Mouse (Mus musculus): Measurements from ENCODE around the gene Styxl1. TPM values are rescaled to one million over a fixed set of nuclear protein-coding genes. Genes with fewer than 3 reads are reported as not detected.
A peak's percentile ranks its signal among the peaks of the same experiment; 100 is the strongest.

The Styxl1 gene
- polyA plus RNA-seq, 1 experiment = 0.57 TPM

DNA sequence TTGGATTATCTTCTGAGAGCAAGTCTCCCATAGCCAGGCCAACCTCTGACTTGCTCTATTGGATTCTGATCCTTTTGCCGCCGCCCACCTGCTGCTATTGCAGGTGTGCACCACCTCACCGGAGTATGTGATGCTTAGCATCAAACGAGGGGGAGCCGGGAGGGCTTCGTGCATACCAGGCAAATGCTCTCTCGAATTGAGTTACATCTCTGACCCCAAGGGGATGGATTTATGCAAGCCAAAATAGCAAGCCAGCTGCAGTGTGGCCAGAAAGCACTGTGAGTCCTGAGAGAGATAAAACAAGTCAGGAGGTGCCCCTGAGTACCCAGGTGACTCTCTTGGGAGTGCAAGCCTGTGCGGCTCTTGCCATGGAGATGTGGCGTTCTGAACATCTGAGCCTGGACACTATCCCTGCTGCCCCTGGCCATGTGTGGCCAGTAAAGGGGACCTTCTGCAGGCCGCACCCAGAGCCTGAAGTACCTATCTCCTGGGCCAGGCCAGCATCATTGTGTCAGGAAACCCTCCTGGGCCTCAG lies 58.5 kb downstream of the Styxl1 start:
- Histone ChIP-seq H3K36me3 (ENCODE audit: control insufficient read depth, insufficient read depth, low read length) (peaks cover 12% of the 10 kb centered on the region; the same call in 1 of the 2 replicates), H3K27ac (ENCODE audit: control insufficient read depth, insufficient read depth, low read length) (no peak overlapping the region), H3K4me3 (ENCODE audit: control insufficient read depth, insufficient read depth, low read length) (no peak overlapping the region), H3K27me3 (ENCODE audit: control insufficient read depth, insufficient read depth, low read length) (no peaks in the 10 kb centered on the region), H3K4me1 (replicated peaks; ENCODE audit: control insufficient read depth, insufficient read depth, low read length) (no peaks in the 10 kb centered on the region)
- no peak for TF ChIP-seq POLR2A (IDR thresholded peaks at IDR 0.05; ENCODE audit: control insufficient read depth, extremely low read depth, insufficient read depth, low read length, poor library complexity)
- TF ChIP-seq CTCF (IDR thresholded peaks at IDR 0.05; ENCODE audit: borderline replicate concordance, control insufficient read depth, extremely low read depth, insufficient read depth, low read length, poor library complexity) = no peak
- no peak for DNase-seq
- WGBS = 90% methylated on average over 10 of the region's 10 CpGs

DNA sequence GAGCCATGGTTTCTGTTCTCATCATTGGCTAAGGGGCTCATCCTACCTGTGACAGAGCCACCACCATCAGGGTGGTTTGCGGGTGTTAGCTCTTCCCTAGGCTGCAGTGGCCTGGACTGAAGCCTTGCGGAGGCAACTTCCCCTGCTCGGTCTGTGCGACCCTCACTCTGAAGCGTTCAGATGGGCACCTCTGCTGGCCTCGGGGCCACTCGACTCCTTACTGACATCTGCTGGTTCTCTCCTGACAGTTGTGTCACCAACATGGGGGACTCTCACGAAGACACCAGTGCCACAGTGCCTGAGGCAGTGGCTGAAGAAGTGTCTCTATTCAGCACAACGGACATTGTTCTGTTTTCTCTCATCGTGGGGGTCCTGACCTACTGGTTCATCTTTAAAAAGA lies 62.6 kb downstream of the Styxl1 start:
- DNase-seq = peak; percentile 31
- no peaks in the 10 kb centered on the region for H3K27me3 ChIP-seq (ENCODE audit: control insufficient read depth, insufficient read depth, low read length)
- WGBS = 64% methylated on average over 10 of the region's 10 CpGs
- peaks cover 12% of the 10 kb centered on the region; the same call in 1 of the 2 replicates for H3K36me3 ChIP-seq (ENCODE audit: control insufficient read depth, insufficient read depth, low read length)
- TF ChIP-seq POLR2A (IDR thresholded peaks at IDR 0.05; ENCODE audit: control insufficient read depth, extremely low read depth, insufficient read depth, low read length, poor library complexity) (no peak), CTCF (IDR thresholded peaks at IDR 0.05; ENCODE audit: borderline replicate concordance, control insufficient read depth, extremely low read depth, insufficient read depth, low read length, poor library complexity) (no peak)
- H3K4me1 ChIP-seq (replicated peaks; ENCODE audit: control insufficient read depth, insufficient read depth, low read length) = peaks cover 12% of the 10 kb centered on the region
- no peak overlapping the region for H3K27ac ChIP-seq (ENCODE audit: control insufficient read depth, insufficient read depth, low read length)
- no peak overlapping the region for H3K4me3 ChIP-seq (ENCODE audit: control insufficient read depth, insufficient read depth, low read length)

DNA sequence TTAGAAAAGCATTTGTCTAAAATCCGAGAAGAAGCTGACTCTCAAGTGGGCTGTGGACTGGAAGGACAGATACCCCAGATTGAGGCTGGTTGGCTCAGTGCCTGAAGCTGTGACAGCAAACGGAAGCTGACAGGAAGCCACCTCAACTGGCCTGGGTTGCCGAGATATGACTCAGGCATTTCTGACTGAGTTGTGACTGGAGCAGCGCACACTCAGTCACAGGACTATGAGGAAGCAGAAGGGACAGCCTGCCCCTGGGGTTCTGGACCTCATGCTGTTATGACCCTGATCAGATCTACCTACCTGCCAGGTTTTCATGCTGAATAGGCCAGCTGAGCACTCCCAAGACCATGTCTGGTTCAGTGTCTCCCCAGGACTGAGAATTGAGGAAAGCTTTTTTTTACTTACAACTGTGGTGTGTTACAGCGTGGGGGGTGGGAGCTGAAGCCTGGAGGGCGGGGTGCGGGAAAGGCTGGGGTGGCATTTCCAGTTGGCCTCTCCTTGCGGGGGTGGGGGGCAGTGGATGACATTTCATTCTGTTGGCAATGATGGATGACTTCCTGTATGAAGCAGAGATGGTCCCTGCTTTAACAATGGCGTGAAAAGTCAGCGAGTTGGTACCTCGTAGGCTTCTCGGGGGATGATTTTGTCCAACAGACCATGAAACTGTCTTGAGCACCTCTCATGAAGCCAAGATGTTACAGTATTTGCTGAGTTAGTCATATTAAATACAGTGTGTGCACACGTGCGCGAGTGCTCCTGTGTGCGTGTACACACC lies 64.6 kb downstream of the Styxl1 start:
- H3K36me3 ChIP-seq (ENCODE audit: control insufficient read depth, insufficient read depth, low read length) = peaks cover 12% of the 10 kb centered on the region; the same call in 1 of the 2 replicates
- H3K27ac ChIP-seq (ENCODE audit: control insufficient read depth, insufficient read depth, low read length) = no peak overlapping the region; the same call in 1 of the 2 replicates
- WGBS = 26% methylated on average over 16 of the region's 16 CpGs
- TF ChIP-seq POLR2A (IDR thresholded peaks at IDR 0.05; ENCODE audit: control insufficient read depth, extremely low read depth, insufficient read depth, low read length, poor library complexity) (no peak), CTCF (IDR thresholded peaks at IDR 0.05; ENCODE audit: borderline replicate concordance, control insufficient read depth, extremely low read depth, insufficient read depth, low read length, poor library complexity) (no peak)
- no peak overlapping the region for H3K4me3 ChIP-seq (ENCODE audit: control insufficient read depth, insufficient read depth, low read length)
- peak; percentile 58 for DNase-seq
- H3K27me3 ChIP-seq (ENCODE audit: control insufficient read depth, insufficient read depth, low read length) = no peaks in the 10 kb centered on the region
- H3K4me1 ChIP-seq (replicated peaks; ENCODE audit: control insufficient read depth, insufficient read depth, low read length) = peaks cover 12% of the 10 kb centered on the region

DNA sequence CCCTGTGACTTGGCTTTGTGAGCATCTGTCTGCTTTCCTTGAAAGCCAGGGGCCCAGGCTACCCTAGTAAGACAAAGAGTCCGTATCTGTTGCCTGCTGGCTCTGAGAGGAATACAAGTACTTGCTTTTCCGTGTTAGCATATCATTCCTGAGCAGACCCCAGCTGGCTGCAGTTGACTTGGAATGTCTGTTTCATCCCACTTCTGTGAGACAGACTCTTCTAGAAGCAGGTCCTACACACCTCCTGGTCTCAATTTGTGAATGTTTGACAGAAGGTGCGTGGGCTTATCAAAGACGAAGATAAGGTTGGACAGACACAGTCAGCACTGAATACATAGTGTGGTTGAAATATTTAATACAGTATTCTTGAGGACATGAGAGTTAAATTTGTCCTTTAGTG lies 65.4 kb downstream of the Styxl1 start:
- TF ChIP-seq CTCF (IDR thresholded peaks at IDR 0.05; ENCODE audit: borderline replicate concordance, control insufficient read depth, extremely low read depth, insufficient read depth, low read length, poor library complexity) (no peak), POLR2A (IDR thresholded peaks at IDR 0.05; ENCODE audit: control insufficient read depth, extremely low read depth, insufficient read depth, low read length, poor library complexity) (no peak)
- Histone ChIP-seq H3K4me1 (replicated peaks; ENCODE audit: control insufficient read depth, insufficient read depth, low read length) (peaks cover 15% of the 10 kb centered on the region), H3K27me3 (ENCODE audit: control insufficient read depth, insufficient read depth, low read length) (no peaks in the 10 kb centered on the region), H3K4me3 (ENCODE audit: control insufficient read depth, insufficient read depth, low read length) (no peak overlapping the region), H3K27ac (ENCODE audit: control insufficient read depth, insufficient read depth, low read length) (no peak overlapping the region), H3K36me3 (ENCODE audit: control insufficient read depth, insufficient read depth, low read length) (peaks cover 12% of the 10 kb centered on the region; the same call in 1 of the 2 replicates)
- 67% methylated on average over 4 of the region's 4 CpGs for WGBS
- DNase-seq = no peak

DNA sequence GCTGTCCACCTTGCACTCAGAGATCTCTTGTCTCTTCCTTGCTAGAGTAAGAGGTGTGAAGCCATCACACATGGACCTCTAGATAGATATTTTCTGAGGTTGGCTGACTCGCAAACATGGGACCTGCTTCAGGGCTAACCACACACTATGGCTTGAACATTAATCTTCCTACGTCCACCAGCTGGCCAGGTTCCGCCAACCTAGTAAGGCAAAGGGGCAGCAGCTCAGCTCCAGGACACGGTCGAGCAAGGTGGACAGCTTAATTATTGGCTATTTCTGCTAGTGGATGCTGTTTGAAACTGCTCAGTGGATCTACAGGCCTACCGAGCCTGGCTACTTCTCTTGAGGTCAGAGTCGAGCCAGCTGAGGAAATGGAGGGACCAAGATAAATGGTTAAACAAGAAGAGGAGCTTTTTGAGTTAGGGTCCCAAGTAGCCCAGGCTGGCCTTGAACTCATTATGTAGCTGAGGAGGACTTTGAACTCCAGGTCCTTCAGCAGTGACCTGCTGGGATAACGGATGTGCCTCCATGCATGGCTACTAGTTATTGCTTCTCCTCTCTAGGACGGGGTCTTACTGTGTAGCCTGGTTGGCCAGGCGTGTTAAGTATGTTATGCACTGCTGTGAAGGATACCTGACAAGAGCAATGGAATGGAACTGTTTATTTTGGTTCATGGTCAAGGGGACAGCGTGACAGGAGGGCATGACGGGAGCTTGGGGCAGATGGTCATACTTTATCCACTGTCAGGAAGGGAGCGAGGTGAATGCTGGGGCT lies 66.4 kb downstream of the Styxl1 start:
- WGBS = 95% methylated on average over 13 of the region's 13 CpGs
- Histone ChIP-seq H3K4me1 (replicated peaks; ENCODE audit: control insufficient read depth, insufficient read depth, low read length) (peaks cover 16% of the 10 kb centered on the region), H3K27ac (ENCODE audit: control insufficient read depth, insufficient read depth, low read length) (no peak overlapping the region), H3K36me3 (ENCODE audit: control insufficient read depth, insufficient read depth, low read length) (peaks cover 5% of the 10 kb centered on the region; the same call in 1 of the 2 replicates), H3K27me3 (ENCODE audit: control insufficient read depth, insufficient read depth, low read length) (no peaks in the 10 kb centered on the region), H3K4me3 (ENCODE audit: control insufficient read depth, insufficient read depth, low read length) (no peak overlapping the region)
- TF ChIP-seq POLR2A (IDR thresholded peaks at IDR 0.05; ENCODE audit: control insufficient read depth, extremely low read depth, insufficient read depth, low read length, poor library complexity) = no peak
- TF ChIP-seq CTCF (IDR thresholded peaks at IDR 0.05; ENCODE audit: borderline replicate concordance, control insufficient read depth, extremely low read depth, insufficient read depth, low read length, poor library complexity) = no peak
- DNase-seq = no peak

DNA sequence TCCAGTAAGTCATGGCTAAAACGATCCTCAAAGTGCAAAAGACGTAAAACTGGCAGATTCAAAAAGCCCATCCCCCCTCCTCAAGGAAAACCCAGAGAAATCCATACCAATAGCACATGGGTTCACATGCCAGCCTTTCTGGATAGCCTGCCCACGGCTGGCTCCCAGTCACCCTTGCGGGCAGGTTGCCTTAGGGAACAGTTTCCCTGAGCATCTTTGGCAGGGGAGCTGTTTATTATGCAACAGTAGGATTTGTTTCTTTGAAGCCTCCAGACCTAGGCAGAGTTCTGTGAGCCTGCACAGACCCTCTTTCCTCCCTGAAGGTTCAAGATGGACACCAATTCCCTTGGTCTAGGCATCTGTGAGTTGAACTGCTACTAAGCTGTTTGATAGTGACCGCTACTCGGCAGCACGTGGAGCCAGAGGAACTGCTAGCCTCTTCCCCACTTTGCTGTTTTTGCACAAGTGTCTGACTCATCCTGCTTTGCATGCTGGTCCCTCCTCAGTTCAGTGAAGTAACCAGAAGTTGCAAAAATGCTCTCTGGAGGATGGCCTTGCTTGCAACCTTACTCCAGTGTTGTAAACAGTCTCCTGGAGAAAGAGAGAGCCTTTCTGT lies 67.5 kb downstream of the Styxl1 start:
- Histone ChIP-seq H3K36me3 (ENCODE audit: control insufficient read depth, insufficient read depth, low read length) (no peaks in the 10 kb centered on the region), H3K4me3 (ENCODE audit: control insufficient read depth, insufficient read depth, low read length) (no peak overlapping the region), H3K4me1 (replicated peaks; ENCODE audit: control insufficient read depth, insufficient read depth, low read length) (peaks cover 16% of the 10 kb centered on the region), H3K27me3 (ENCODE audit: control insufficient read depth, insufficient read depth, low read length) (no peaks in the 10 kb centered on the region), H3K27ac (ENCODE audit: control insufficient read depth, insufficient read depth, low read length) (no peak overlapping the region)
- no peak for DNase-seq
- 65% methylated on average over 7 of the region's 7 CpGs for WGBS
- TF ChIP-seq POLR2A (IDR thresholded peaks at IDR 0.05; ENCODE audit: control insufficient read depth, extremely low read depth, insufficient read depth, low read length, poor library complexity) (no peak), CTCF (IDR thresholded peaks at IDR 0.05; ENCODE audit: borderline replicate concordance, control insufficient read depth, extremely low read depth, insufficient read depth, low read length, poor library complexity) (no peak)

All from thymus, adult 2 months (tissue).